Mouse (Mus musculus) 416B (cell line): ENCODE data around the gene Cul4a.

Experiments used
- DNase-seq: peaks from one replicate; pipeline ENCODE4 v3.0.0; 2011; ENCODE audit warnings: low read depth

Gene Cul4a

DNA sequence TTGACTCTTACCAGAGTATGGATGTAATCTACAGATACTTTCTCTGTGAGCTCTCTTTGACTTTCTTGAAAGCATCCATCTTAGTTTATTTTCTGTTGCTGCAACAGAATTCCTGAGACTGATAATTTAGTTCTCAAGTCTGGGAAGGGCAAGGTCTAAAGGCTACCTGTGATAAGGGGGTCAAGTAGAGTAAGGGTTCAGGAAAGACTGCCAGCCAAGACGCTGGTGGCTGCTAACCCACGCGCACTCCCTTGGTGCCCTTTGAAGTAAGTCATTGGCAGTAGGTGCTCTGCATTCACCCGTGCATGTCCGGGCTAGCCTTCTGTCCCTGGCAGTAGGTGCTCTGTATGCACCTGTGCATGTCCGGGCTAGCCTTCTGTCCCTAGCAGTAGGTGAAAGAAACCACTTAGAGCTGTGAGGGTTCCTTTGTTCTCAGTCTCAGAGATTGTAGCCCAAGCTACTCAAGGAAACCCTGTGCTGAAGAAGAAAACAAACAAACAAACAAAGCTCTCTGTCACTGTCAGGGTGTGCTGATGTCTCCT lies 34.3 kb downstream of the Cul4a start:
- no peak for DNase-seq

DNA sequence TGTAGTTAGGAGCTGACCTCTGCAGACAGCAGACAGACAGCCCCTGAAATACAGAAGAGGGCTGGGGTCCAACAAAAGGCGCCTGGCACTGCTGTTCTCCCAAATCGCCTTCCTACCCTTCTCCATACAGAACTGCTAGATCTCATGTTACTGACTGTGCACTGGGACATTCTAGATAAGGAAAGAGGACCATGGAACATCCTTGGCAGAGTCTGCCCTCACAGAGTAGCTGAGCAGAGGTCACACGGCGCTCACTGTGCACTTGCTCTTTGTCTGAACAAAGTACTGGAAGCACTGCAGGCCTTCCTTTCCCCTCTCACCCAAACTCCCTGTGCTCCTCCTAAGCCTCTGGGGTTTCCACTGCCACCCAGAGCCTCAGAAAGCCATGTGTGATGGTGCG lies 36.3 kb downstream of the Cul4a start:
- DNase-seq = no peak

DNA sequence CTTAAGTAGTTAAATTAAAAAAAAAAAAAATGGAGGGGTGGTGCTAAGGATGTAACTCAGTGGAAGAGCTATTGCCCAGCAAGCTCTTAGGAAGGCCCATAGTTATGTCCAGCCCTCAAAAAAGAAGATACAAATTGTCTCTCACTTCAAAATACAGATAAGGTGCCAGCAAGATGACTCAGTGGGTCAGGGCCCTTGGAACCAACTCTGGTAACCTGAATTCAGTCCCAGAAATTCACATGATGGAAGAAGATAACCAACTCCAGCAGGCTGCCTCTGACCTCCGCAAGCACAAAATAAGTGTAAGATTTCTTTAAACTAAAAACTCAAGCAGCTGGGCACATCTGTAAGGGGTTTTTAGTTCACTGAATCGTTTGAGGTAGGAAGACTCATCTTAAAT lies 43.1 kb downstream of the Cul4a start:
- DNase-seq = no peak

DNA sequence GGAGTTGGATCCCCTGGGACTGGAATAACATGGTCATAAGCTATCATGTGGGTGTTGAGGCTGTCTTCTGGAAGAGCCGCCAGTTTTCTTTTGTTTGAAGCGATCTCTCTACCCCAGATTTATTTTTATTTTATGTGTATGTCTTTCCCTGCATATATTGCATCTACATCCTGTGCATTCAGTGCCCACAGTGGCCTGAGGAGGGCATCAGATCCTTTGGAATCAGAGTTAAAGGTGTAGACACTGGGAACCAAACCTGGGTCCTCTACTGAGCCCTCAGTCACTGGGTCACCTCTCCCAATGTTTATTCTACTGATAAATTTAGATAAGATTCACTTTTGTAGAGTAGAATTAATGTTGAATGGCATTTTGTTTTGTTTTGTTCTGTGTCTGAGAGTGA lies 43.9 kb downstream of the Cul4a start:
- no peak for DNase-seq

DNA sequence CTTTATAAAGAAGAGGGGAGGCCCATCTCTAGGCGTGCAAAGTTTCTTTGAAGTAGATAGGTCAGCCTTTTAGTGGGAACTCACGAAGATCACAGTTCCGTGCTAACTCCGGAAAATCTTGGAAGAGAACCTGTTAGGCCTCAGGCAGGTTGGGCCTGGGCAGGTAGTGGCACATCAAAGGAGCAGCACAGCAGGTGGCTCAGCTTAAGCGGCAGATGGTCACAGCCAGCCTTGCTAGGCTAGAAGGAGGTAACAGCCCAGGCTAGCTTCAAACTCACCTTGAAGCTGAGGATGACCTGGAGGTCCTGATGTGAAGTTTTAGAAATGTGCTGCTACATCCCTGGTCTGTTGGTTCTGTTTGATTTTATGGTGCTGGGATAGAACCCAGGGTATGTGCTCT lies 44.4 kb downstream of the Cul4a start:
- no peak for DNase-seq

DNA sequence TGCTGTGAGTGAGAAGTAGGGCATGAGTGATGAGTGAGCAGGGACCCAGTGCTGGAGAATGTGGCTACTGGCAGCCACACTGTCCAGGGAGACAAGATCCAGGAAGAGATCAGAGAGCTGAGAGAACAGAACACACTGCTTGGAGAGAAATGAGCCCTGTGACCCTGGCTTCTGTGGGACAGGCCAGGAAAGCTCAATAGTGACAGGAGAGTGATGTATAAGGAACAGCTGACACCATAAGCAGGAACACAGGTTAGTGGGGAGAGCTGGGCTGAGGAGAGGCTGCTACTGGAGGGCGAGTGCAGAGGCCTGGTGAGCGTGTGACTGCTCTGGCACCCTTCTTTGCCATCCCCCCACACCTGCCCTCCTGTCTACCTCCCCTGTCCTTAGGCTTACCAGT lies 45.5 kb downstream of the Cul4a start:
- DNase-seq = no peak

DNA sequence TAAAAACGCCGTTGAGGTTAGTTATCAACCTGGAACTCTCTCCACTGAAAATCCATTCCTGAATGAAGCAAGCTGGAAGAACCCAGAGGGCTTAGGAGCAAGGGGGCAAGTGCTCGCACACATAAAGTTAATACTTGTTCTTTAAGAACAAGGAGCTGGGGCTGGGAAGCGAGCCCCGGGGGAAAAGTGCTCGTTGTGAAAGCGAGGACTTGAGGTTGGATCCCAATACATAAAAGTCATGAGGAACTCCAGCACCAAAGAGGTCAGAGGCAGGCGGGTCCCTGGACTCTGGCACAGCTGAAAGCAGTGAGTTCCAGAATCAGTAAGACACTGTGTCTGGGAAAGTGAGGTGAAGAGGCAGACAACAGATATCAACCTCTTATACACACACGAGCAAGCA lies 48.7 kb downstream of the Cul4a start:
- DNase-seq = no peak

DNA sequence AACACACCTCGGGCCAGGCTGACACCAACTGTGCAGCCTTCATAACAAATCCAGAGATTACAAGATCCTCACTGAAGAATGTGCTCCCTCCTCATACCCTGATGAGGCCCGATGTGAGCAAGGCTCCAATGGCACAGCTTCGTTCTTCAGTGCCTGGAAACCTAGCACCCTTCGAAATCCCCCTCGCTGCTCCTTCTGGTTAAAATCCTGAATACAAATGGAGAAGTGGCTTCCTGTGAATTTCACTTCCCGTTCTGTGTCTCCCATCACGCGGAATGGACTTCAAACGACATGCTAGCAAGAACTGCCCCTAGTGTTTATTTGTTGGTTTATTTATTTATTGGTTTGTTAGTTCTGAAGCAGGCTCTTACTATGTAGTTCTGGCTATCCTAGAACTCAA lies 49.9 kb downstream of the Cul4a start:
- no peak for DNase-seq

DNA sequence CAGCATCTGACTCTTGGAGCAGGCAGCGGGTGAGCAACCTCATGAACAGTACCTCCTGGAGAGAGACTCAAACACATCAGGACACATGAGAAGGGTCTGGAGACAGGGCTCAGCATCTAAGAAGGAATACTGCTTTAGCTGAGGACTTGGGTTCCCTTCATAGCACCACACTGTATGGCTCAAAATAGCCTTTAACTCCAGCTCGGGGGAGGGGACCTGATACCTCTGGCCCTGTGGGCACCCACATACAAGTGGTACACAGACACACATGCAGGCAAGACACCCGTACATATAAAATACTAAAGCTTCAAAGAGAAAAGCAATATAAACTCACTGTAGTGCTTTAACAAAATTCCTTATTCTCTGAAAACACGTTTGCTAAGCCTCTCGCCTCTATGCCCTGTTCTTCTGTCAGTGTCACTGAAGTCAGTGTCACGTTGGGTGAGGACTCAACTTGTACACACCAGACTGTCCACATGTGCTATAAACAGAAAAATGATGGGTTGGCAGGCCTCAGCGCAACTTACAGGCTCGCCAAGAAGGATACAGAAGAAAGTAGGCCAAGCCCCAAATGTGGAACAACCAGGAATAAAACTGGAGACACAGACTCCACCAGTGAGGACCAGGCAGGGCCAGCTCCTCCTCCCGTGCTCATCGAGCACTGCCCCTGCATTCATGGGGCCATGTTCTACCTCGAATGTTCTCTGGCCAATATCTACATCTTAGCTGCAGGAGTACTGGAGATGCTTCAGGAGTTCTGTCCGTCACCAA lies 51.1 kb downstream of the Cul4a start:
- no peak for DNase-seq

DNA sequence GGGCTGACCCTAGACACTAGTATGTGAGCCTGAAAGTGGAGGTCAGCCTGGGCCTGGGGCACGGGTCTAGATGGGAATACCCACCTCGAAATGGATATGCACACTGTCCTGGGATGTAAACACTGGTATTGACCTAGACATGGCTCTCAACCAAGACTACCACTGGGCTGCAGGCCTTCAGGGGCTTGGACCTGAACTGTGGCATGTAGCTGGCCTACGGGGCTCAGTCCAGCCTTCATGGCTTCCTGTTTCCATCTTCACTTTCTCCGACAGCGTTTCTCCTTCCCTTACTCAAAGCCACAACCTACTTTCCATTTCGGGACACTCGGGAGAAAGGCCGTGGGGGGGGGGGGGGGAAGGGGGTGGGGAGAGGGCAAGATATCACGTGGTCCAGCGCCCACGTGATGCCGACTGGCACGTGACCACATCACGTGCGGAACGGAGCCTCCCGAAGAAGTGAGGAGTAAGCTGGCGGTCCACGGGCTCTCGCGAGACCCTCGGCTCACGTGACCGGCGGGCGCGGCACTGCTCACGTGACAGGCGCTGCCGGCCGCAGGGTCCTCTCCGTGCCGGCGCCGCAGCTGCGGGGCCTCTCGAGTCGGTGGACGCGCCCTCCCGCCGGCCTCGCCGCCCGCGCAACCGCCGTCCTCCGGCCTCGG lies 53.4 kb downstream of the Cul4a start, which contains the start of gene Lamp1:
Gene Lamp1, plus strand, starts transcription at position 444 of the 659 bp plus-strand sequence.
- peak; percentile 98 for DNase-seq

DNA sequence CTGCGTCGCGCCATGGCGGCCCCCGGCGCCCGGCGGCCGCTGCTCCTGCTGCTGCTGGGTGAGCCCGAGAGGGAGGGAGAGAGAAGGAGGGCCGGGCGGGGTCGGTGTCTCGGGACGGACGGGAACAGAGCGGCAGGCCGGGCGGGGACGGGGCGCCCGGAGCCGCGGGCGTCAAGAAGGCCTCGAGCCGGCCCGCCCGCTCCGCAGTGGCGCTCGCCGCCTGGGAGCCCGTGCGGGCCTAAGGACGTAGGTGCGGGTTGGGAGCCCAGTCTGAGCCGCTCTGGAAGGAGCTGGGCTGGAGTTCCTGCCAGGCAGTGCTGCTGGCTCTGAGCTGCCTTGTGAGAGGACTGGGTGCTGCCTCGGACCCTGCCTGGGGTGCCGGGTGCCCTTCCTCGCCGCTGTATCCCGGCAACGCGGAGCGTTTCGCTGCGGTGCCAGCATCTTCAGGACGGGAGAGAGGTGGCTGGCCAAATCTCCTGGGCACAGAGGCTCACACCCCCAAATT lies 54.0 kb downstream of the Cul4a start:
- DNase-seq = peak; percentile 11

DNA sequence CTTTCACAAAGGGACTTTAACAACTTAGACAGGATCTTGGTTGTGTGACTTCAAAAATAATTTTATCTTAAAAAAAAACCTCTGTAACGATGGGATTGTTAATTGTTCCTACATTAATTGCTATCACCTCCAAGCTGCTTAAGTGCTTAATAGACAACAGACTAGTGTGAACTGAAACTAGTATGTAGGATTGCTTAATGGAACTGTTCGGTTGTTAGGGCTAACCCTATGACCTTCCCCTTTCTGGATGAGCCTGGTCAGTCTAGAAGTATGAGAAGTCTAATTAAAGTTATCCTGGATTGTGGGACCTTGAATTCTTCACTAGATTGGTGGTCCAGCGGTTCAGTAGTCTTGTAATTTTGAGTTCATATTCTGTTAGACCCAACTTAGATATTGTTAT lies 55.3 kb downstream of the Cul4a start:
- peak; percentile 51 for DNase-seq

DNA sequence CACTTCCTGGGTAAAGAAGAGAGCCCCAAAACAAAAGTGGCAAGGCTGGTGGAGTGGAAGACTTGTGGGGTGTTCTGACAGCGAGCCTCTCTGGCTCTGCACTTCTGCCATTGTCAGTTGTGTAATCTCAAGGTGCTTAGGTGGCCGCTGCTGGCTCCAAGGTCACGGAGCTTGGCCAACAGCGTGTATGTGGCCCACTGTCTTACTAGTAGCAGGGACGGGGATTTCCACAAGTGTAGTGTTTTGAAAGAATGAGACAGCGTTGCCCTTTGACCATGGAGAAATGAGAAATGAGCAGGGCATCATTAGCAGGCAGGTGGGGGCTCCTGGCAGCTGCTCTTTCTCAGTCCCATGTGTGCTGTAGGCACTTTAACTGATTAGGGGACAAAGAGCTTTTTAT lies 56.7 kb downstream of the Cul4a start:
- peak; percentile 39 for DNase-seq

DNA sequence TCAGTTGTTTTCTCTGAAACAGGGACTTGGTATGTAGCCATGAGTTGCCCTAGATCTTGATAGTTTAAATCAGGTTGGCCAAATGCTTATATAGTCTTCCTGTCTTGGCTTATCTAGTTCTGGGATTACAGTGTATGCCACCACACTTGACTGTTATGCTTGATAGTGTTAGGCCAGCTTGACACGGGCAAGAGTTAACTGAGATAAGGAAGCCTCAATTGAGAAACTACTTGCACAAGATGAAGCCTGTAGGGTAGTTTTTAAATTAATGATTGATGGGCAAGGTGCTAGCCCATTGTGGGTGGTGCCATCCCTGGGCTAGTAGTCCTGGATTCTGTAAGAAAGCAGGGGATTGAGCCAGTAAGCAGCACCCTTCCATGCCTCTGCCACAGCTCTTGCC lies 58.1 kb downstream of the Cul4a start:
- DNase-seq = peak; percentile 88

DNA sequence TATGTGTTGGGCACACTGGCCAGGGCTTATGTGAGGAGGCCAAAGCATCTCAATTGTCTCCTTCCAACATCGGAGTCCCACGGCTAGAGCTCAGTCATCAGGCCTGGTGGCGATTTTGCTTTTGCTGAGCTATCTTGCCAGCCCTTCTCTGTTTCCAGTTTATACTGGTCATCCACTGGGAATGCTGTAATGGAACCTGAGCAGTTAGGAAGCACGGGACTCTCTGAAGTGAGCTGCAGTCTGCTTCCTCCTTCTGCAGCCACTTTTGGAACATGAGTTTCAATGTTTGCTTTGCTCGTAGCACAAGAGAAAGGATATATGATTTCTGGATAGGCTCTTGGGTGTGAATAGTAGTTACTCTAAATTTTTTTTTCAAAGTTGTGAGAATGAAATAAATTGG lies 58.9 kb downstream of the Cul4a start:
- no peak for DNase-seq

DNA sequence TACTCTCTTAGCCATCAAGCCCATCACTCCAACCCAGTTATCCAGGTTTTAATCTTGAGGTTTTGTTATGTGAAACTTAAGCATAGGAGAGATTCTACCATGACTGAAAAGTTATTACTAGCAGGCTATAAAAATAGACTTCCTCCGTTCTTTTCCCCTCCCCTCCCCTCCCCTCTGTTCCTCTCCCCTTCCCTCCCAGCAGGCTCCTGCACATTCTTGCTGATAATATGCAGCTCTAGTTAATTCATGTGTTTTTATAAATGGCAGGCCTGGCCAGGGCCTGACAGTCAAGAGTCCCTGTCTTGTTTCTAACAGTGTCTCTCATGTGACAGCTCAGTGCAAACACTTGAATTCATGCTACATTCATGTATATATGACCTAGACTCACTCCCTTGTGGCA lies 65.1 kb downstream of the Cul4a start:
- no peak for DNase-seq

DNA sequence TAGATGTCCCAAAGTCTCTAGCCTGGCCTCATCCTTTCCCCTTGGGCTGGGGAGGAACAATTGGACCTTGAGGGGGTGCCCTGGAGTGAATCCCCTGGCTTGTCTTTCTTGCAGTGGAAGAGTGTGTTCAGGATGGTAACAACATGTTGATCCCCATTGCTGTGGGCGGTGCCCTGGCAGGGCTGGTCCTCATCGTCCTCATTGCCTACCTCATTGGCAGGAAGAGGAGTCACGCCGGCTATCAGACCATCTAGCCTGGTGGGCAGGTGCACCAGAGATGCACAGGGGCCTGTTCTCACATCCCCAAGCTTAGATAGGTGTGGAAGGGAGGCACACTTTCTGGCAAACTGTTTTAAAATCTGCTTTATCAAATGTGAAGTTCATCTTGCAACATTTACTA lies 68.9 kb downstream of the Cul4a start:
- DNase-seq = no peak

DNA sequence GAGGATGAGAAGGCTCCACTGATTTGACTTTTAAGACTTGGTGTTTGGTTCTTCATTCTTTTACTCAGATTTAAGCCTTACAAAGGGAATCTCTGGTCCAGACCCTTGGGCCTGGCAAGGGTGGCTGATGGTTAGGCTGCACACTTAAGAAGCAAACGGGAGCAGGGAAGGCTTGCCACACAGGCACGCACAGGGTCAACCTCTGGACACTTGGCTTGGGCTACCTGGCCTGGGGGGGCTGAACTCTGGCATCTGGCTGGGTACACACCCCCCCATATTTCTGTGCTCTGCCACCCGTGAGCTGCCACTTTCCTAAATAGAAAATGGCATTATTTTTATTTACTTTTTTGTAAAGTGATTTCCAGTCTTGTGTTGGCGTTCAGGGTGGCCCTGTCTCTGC lies 69.4 kb downstream of the Cul4a start:
- DNase-seq = no peak

DNA sequence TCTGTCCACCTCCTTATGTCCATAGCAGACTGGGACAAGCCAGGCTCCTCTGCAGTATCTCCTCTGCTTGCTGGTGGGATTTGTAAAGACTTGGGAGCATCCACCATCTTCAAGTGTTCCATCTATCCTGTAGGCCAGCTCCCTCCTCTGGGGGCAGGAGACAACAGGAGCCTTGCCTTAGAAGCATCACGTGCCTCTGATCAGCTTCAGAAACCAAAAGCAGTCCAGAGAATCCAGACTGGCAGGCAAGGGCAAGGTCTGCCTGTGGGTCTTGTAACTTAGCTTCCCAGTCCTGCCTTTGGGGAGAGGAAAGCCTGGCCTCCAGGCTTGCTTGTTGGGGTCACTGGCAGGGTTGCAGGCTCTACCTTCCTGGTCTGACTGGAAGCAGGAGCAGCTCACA lies 70.2 kb downstream of the Cul4a start:
- DNase-seq = no peak

DNA sequence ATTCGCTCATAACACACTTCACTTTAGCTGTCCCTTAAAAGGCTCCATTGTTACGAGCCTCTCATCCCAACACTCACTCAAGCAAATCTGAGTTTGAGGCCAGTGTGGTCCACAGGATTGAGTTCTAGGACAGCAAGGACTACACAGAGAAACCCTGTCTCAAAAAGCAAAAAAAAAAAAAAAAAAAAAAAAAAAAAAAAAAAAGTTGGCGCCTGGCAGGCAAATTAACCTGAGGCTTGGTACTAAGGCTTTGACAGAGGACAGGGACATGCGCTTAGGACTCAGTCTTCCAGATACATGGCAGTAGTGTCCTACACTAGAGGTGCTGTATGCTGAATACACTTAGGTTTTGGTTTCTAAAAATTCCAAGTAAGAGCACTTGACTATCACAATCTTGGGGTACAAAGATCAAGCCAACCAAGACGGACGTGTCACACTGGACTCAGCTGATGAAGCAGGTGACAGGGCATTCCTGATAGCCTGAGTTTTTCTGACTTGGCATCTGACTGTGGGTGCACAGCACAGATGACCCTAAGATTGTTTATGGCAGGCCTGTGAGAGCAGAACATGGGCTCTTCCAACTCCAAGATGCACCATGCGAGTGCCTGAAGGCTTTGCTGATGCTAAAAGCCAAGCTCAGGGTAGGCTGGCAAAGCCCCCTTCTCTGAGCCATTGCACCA lies 71.9 kb downstream of the Cul4a start:
- no peak for DNase-seq

DNA sequence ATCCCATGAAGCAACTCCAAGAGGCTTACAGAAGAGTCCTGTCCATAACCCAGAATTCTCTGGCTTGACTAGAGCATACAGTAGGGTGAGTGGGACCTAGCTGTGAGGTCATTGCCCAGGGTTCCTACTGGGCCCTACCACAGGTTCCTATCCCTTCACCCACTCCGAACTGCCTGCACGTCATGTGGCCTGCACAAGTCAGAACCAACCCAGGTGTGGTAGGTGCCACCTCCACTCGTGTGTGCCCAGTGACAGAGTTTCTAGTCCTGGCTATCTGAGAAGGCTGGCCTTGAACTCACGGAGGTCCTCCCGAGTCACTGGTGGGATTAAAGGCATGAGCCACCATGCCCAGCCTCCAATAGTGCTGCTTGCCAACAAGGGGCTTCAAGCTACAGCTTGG lies 72.7 kb downstream of the Cul4a start:
- DNase-seq = no peak

DNA sequence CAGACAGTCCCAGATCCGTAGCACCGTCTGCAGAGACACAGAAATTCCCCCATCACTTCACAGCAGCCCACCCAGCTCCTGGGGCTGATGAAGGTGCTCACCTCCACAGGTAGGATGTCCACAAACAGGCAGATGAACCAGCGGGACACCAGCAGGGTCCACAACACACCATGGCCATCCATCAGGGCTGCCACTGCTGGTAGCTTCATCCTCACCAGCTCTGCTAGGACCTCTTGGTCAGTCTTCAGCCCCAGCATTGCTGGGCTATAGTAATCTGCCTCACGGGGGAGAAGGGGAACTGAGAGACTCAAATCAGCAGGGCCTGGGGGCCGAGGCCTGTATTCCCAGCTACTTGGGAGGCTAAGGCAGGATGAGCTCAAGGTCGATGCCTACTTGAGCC lies 74.1 kb downstream of the Cul4a start:
- no peak for DNase-seq

DNA sequence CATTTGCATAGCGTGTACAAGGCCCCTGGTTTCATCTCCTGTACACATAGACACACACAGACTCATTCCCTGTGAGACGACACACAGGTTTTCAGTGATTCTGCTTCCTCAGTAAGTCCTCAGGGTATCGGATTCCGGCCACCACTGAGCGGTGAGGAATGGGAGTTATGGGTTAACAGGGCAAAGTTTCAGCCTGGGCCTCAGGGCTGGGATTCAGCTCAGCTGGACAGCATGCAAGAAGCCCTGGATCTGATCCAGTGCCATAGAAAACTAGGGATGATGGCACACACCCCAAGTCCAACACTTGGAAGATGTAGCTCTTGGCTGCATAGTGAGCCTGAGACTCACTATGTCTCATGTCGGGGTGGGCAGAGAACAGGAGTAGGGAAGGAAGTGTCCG lies 74.5 kb downstream of the Cul4a start:
- DNase-seq = no peak
